Mouse (Mus musculus) left cerebral cortex, adult 9 months (tissue): ENCODE data around the gene Pou2f3.

Experiments used
- DNase-seq, 2 experiments: peaks; one replicate each; pipeline ENCODE4 v3.0.0; 2022; ENCODE audit warnings: low spot score in 2 of 2

Gene Pou2f3

GRCm38 (mm10) chr9:43210190-43210682 is at the start of gene Pou2f3:
TSS of gene Pou2f3 (minus strand) at chr9:43210369.
- no peak for DNase-seq

- DNase-seq: no peak
Measured at GRCm38 (mm10) chr9:43253271-43253681, 43.1 kb upstream of the Pou2f3 start.

- DNase-seq: no peak
Measured at GRCm38 (mm10) chr9:43252790-43253189, 42.6 kb upstream of the Pou2f3 start.

- DNase-seq: no peak
Measured at GRCm38 (mm10) chr9:43251786-43252185, 41.6 kb upstream of the Pou2f3 start.

GRCm38 (mm10) chr9:43246738-43247180 is 36.6 kb upstream of the Pou2f3 start:
- DNase-seq: no peak

- no peak for DNase-seq
Measured at GRCm38 (mm10) chr9:43245801-43246570, 35.8 kb upstream of the Pou2f3 start.

- DNase-seq: no peak
Measured at GRCm38 (mm10) chr9:43242432-43242831, 32.3 kb upstream of the Pou2f3 start.

- DNase-seq: no peak
Measured at GRCm38 (mm10) chr9:43241970-43242369, 31.8 kb upstream of the Pou2f3 start.

GRCm38 (mm10) chr9:43241291-43241690 is 31.1 kb upstream of the Pou2f3 start:
- no peak for DNase-seq

GRCm38 (mm10) chr9:43240594-43240900 is 30.4 kb upstream of the Pou2f3 start:
- no peak for DNase-seq

- peak; percentile 35 to 67 for DNase-seq
Measured at GRCm38 (mm10) chr9:43239712-43240593, 29.8 kb upstream of the Pou2f3 start, which contains the start of gene Oaf. TSS of gene Oaf (minus strand) at chr9:43239911.

GRCm38 (mm10) chr9:43238631-43239545 is 28.7 kb upstream of the Pou2f3 start:
- DNase-seq: no peak

GRCm38 (mm10) chr9:43238167-43238566 is 28.0 kb upstream of the Pou2f3 start:
- no peak for DNase-seq

- no peak for DNase-seq
Measured at GRCm38 (mm10) chr9:43237111-43237775, 27.1 kb upstream of the Pou2f3 start.

- DNase-seq: no peak
Measured at GRCm38 (mm10) chr9:43236576-43236975, 26.4 kb upstream of the Pou2f3 start.

- DNase-seq: no peak
Measured at GRCm38 (mm10) chr9:43236106-43236505, 25.9 kb upstream of the Pou2f3 start.

- no peak for DNase-seq
Measured at GRCm38 (mm10) chr9:43235336-43235735, 25.2 kb upstream of the Pou2f3 start.

GRCm38 (mm10) chr9:43234496-43234895 is 24.3 kb upstream of the Pou2f3 start:
- no peak for DNase-seq

- DNase-seq: no peak
Measured at GRCm38 (mm10) chr9:43233515-43233914, 23.3 kb upstream of the Pou2f3 start.

- no peak for DNase-seq
Measured at GRCm38 (mm10) chr9:43233044-43233443, 22.9 kb upstream of the Pou2f3 start.

GRCm38 (mm10) chr9:43232286-43232685 is 22.1 kb upstream of the Pou2f3 start:
- DNase-seq: no peak
